Mouse (Mus musculus) mammary gland, adult 2 months (tissue): Measurements from ENCODE around the gene Il31. TPM values are rescaled to one million over a fixed set of nuclear protein-coding genes. Genes with fewer than 3 reads are reported as not detected.

Experiments used
- polyA plus RNA-seq: library from polyadenylated mRNA; depleted of rRNA; stranded (reverse); fragments of >200 nt; gene quantifications from 2 replicates; pipeline ENCODE4 v1.2.3, GENCODE M21; 2012; ENCODE audit warnings: low replicate concordance; rRNA removed

Il31 gene
- not detected in 2 replicates for polyA plus RNA-seq

DNA sequence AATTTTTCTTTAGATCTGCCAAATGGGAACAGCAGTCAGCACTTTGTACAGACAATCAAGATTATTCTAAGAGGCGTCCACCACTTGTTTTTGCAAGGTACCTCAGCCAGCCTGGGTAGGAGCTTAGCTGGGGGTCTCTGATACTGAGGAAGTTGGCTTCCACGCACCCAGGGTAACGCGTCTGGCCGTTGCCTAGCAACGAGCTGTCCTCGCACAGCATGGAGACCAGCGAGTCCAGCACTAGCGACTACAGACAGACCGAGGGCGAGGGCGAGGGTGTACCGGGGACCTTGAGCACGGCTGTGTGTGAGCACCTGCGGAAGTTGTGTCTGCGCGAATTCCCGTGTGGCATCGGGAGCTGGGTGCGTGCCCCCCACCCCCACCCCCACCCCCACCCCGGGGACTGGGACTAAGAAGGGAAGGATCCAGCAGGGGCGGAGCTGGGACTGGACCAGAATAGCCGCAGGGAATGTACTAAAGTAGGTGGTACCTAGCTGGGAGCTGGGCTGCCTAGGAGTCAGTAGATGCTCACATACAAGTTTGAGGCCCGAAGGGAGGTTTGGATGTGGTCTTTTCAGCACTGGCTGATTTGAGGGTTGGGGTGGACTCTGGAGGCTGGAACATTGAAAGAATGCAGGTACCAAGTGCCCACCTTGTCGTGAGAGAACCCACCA is at the start of gene Il31, which contains the start of gene Lrrc43:
Il31 (minus strand) TSS at position 378 of the 674 bp plus-strand sequence.
Lrrc43 (plus strand) TSS at position 194 of the 674 bp plus-strand sequence.

DNA sequence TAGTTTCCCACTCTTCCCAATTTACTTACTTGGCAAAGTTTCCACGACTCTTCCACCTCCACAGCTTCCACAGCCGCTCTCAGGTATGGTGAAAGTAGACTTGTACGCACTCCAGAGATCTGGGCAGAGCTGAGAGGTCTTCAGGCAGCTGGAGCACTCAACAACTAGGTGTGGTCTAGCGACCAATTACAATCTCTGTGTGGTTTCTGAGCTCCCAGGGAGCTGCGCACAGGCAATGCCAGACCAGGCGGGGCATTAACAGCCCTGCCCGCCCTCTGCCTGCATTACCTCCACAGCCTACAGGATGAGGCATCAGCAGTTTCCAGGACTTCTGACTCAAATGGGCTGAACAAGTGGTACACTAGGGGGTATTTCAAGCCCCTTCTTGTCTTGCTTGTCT is 36.0 kb upstream of the Il31 start, which contains the start of gene Gm49027:
Gm49027 (minus strand) TSS at position 208 of the 400 bp plus-strand sequence.

DNA sequence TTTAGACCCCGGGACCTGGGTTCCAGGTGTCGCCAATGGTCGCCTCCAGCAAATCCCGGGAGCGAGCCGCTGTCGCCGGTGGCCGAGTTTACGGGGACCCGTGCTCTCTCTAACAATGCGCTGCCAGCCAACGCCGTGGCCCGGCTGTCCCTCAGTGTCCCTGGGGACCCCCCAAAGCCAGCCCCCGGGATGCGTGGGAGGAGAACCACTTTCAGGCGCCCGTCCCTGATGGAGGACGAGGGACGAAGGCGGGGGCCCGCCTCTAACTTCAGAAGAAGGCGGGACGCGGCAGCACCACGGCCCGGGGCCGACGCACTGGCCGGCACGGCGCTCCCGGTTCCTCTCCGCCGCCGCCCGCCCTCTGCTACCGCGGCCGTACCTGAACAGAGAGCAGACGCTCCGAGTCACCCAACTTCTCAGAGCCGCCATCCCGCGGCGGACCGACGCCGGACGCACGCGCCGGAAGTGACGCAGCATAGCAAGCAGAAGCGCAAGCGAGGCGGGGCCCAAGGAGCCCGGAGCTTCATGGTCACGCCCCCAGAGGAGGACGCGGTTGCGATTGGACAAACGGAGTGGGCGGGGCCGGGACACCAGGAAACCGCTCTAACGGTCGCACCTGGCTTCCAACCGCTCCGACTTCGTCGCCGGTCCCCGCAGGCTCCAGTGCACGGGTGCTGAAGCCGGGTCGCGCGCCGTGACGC is 34.6 kb upstream of the Il31 start, which contains the start of gene Diablo:
Diablo (minus strand) TSS at position 485 of the 701 bp plus-strand sequence.

DNA sequence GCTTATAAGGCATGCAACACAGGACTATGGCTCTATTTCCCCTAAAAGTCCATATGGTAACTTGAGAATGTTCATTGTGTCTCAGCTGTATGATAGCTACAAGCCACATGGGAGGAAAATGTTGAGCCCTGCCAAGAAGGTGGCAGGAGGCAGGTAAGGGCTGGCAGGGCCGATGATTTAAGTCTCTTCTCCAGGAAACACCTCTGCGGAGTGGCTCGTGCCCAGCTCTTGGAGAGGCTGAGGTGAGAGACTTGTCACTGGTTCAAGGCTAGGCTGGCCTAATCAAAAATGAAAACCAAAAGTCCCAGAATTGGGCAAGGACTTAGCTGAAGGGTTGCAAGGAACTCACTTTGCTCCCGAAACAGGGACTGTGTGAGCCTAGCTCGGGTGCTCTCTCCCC is 20.9 kb upstream of the Il31 start, which contains the start of gene B3gnt4:
B3gnt4 (plus strand) TSS at position 301 of the 400 bp plus-strand sequence.

Other genes starting within 250 kb of the Il31 start
- 1.8 and 3.0 TPM in 2 replicates for gene Wdr66, start 237.4 kb downstream of the Il31 start, polyA plus RNA-seq
- gene Bcl7a, start 145.7 kb downstream of the Il31 start, polyA plus RNA-seq = 6.8 and 9.1 TPM in 2 replicates
- 87.5 and 91.0 TPM in 2 replicates for gene Mlxip, start 94.7 kb downstream of the Il31 start, polyA plus RNA-seq
- gene Lrrc43, start 184 bp downstream of the Il31 start, polyA plus RNA-seq = not detected in 2 replicates
- gene B3gnt4, start 21.0 kb upstream of the Il31 start, polyA plus RNA-seq = 0.59 and 0.79 TPM in 2 replicates
- gene Diablo, start 34.7 kb upstream of the Il31 start, polyA plus RNA-seq = 60.2 and 94.2 TPM in 2 replicates
- 2.1 and 4.4 TPM in 2 replicates for gene Gm49027, start 36.0 kb upstream of the Il31 start, polyA plus RNA-seq
- 14.8 and 22.3 TPM in 2 replicates for gene Vps33a, start 83.5 kb upstream of the Il31 start, polyA plus RNA-seq
- gene Clip1, start 195.1 kb upstream of the Il31 start, polyA plus RNA-seq = 18.1 and 36.1 TPM in 2 replicates
- gene Zcchc8, start 231.6 kb upstream of the Il31 start, polyA plus RNA-seq = 17.7 and 30.9 TPM in 2 replicates